Mouse (Mus musculus): ENCODE data around the gene Jaml.
A peak's percentile ranks its signal among the peaks of the same experiment; 100 is the strongest.
"Not testable (repeated sequence)": the region's sequence is repeated elsewhere in the genome, so short reads cannot be mapped to it uniquely, and the experiment has no call there.

Gene Jaml

GRCm38 (mm10) chr9:45079011-45079410 lies at the start of gene Jaml:
Gene Jaml, plus strand, starts transcription at chr9:45079183.
- peak; percentile 68 for DNase-seq (ENCODE audit: low read depth)

DNA sequence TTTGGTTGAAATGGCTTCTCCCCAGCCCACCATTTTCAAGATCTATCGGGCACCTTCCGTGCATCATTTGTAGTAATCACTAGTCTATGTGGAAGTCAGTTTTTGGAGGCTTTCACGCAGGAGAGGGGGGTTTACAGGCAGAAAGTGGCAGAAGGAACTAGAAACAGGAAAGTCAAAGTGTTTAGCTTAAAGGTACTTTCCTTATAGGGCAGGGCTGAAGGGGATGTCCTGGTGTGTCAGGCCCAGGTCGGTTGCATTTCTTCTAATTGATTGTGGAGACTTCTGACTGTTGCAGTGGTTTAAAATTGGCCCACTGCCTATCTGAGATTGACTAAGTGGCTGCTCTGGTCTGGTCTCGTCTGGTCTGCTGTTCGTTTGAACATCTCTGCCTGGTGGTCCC lies 48.6 kb upstream of the Jaml start:
- DNase-seq (ENCODE audit: low read depth): no peak

GRCm38 (mm10) chr9:45032261-45032660 lies 46.7 kb upstream of the Jaml start:
- no peak for DNase-seq (ENCODE audit: low read depth)

DNA sequence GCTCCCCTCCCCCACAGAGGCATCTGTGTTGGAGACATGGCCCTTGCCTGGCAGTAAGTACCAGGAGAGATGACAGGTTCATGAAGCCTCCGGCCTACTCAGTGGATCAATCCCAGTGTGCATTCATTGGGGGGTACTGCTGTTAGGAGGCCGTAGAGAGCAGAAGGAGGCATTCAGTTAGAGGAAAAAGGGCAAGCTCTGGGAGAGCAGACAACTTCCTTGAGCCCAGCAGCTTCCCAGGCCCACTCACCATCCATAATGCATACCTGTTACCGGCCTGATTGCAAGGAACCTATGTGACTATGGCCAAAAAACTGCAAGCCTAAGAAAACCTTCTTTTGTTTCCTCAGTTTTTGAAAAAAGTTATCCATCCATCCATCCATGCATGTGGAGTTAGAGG lies 44.5 kb upstream of the Jaml start:
- DNase-seq (ENCODE audit: low read depth): no peak

- DNase-seq (ENCODE audit: low read depth): not testable (repeated sequence)
Observed at GRCm38 (mm10) chr9:45037803-45038202, 41.2 kb upstream of the Jaml start.

DNA sequence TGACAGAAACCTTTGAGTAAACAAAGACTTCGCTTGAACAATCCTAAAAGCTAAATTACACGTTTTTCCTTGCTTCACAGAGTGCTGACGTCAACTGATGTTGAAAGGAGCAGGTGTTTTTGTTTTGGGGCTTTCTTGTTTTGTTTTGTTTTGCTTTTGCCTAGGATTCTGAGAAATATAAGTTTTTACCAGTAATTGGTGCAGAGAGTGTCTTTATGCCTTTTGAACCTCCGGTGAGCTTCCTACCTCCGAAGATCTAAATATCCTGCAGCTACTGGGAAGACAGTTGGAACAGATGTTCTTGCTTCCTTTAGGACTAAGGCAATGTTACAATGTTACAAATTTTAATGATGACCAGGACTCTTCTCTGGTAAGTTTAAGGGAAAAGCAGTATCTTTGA lies 39.5 kb upstream of the Jaml start, which contains the start of gene Mpzl2:
Mpzl2 (plus strand) TSS at position 301 of the 400 bp plus-strand sequence.
- DNase-seq (ENCODE audit: low read depth): no peak

- DNase-seq (ENCODE audit: low read depth): no peak
Observed at GRCm38 (mm10) chr9:45040066-45040845, 38.7 kb upstream of the Jaml start.

- peak; percentile 54 for DNase-seq (ENCODE audit: low read depth)
Observed at GRCm38 (mm10) chr9:45041131-45041838, 37.7 kb upstream of the Jaml start.

GRCm38 (mm10) chr9:45042056-45042720 lies 36.8 kb upstream of the Jaml start:
- peak; percentile 27 for DNase-seq (ENCODE audit: low read depth)

GRCm38 (mm10) chr9:45042947-45043346 lies 36.0 kb upstream of the Jaml start:
- peak; percentile 30 for DNase-seq (ENCODE audit: low read depth)

GRCm38 (mm10) chr9:45046973-45047372 lies 32.0 kb upstream of the Jaml start:
- no peak for DNase-seq (ENCODE audit: low read depth)

DNA sequence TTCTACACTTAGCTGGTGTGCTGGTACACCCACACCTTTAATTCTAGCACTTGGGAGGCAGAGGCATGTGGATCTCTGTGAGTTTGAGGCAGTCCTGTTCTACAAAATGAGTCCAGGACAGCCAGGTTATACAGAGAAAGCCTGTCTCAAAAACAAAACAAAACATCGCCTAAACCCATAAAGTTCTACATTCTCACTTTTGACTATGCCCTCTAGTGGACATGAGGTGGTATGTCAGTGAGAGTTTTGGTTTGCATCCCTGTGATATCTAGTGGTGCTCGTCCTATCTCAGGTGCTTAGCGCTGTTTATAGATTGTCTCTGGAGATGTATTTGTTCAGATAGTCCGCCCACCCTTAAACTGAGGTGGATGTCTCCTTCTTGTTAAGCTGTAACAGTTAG lies 30.5 kb upstream of the Jaml start:
- DNase-seq (ENCODE audit: low read depth): peak; percentile 77

GRCm38 (mm10) chr9:45049731-45050130 lies 29.3 kb upstream of the Jaml start:
- DNase-seq (ENCODE audit: low read depth): no peak

GRCm38 (mm10) chr9:45050301-45050700 lies 28.7 kb upstream of the Jaml start:
- no peak for DNase-seq (ENCODE audit: low read depth)

DNA sequence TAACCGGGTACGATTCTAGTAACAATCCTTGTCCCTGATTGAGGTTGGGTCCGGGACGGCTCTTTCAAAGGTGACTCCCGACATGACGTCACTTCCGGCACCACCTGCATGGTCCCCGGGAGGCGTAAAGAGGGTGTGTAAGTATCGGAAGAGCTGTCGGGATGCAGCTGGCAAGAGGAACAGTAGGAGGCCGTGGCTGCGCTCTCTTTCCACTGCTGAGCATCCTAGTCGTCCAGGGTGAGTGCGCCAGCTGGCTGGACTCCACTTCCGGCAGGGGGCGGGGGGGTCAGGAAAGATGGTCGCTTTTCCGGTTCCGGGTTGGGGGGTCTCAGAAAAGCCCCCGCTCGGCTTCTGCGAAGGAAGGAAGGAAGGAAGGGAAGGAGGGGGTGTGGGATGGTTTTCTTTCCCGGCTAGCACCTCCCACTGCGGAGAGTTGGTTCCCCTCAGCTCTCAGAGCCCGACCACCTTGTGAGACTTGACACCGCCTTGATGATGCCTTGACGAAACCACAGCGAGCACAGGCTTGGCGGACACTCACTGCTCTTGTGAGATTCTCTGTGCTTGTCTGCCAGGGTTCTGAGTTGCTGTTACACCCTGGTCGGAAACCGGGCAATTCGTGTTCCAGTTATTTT lies 23.8 kb upstream of the Jaml start, which contains the start of gene Mpzl3:
Mpzl3 (plus strand) TSS at position 105 of the 632 bp plus-strand sequence.
- DNase-seq (ENCODE audit: low read depth): peak; percentile 93

GRCm38 (mm10) chr9:45058304-45058940 lies 20.6 kb upstream of the Jaml start:
- DNase-seq (ENCODE audit: low read depth): no peak

DNA sequence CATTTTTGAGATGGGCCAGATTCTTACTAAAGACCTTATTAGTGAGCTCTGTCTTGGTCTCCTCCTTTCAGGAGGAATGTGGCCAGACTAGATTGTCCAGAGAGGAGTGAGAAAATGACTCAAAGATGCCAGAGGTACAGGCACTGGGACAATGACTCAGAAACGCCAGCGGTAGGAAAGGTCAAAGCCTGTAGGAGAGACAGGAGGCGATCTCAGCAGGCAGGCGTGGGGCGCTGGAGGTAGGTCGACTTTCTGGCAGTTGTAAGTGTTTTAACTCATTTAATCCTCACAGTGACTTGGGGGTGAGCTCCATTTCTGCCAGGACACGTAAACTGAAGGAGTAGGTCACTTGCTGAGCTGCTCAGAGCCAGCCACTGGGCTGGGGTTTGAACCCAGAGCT lies 18.8 kb upstream of the Jaml start:
- DNase-seq (ENCODE audit: low read depth): no peak

DNA sequence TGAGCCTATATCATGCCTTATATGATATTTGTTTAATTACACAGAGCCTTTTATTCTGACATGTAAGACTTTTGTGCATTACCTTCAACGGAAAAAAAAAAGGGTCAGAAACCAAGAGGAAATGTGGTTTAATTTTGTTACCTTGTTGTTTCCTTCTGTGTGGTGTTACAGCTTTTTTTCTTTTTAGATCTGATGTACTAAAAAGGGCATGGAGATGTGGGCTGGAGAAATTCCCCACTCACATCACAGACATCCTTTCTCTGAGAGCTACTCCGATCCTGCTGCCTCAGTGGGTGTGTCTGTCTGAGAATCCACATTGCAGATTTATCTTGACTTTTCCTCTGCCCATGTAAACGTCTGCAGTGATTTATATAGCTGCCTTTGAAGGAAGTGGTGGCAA lies 16.3 kb upstream of the Jaml start:
- peak; percentile 80 for DNase-seq (ENCODE audit: low read depth)

DNA sequence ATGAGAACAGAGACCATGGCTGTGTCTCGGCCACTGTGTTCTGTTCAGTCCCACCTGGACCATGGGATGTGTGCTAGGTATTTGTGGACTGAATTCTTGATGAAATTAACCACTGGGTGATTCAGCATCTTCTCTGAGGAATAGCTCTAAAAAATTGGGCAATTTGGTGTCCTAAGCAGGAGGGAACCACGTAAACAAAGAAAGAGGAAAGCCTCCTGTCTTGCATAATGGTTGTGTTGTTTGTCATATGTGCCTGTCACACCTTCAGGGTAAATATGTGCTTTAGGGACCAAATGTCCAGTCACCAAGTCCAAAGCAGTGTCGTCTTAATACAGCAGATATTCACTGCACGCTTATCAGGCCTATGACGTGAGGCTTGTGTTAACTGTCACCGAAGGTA lies 14.6 kb upstream of the Jaml start:
- no peak for DNase-seq (ENCODE audit: low read depth)

GRCm38 (mm10) chr9:45066735-45067134 lies 12.2 kb upstream of the Jaml start:
- no peak for DNase-seq (ENCODE audit: low read depth)

DNA sequence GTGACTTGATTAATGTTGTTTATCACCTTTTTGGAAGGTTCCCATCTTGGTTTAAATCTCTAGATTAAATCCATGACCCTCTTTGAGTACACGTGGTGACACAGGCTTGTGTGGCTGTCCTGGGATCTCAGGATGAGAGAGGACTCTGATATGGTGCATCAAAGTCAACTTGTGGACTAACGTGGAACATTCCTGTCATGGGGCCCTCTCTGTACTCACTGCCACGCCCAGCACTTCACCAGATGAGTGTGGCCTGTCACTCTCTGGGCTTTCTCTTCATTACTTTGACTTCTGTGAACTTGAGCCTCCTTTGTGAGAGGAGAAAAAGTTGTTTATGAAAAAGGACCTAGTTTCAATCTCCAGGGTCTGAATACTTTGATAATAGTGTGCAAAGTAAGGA lies 7.2 kb upstream of the Jaml start:
- no peak for DNase-seq (ENCODE audit: low read depth)

DNA sequence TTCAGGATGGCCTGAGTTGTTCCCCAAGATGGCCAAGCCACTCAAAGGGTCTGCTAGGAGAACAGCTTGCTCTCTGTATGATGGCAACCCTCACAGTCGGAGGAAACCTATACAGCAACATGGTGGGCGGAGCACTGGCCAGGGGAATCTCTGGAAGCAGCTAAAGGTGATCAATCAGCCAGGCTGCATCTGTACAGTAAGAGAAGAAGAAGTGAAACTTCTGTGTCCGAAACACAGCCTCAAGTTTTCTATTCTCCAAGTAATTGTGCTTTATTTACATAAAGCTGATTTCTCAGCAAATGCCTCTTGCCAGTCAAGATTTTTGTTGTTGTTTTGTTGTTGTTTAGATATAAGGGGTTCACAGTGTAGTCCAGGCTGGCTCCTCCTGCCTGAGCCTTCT lies 1.1 kb upstream of the Jaml start:
- DNase-seq (ENCODE audit: low read depth): no peak

Measured in naive thymus-derived CD4-positive, alpha-beta T cell, adult 2 months (primary cell).